Mouse (Mus musculus): Measurements from ENCODE around the gene Papolg.
"Not testable (repeated sequence)": the region's sequence is repeated elsewhere in the genome, so short reads cannot be mapped to it uniquely, and the experiment has no call there.

The Papolg gene

DNA sequence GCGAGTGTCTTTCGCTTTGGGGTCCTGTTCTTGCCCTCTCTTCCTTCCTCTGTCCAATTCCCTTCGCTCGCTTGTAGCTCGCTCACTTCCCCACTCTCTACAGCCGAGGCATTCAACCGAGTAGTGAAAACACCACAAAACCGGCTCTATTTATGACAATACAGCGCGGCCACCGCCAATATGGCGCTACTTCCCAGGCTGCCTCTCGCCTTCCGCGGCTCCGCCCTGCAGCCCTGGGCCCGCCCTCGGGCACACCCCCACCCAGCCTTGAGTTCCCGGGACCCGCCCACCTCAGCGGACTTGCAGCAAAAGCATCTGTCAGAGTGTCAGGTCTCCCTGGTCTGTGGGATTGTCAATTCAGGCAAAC is at the start of gene Papolg:
Gene Papolg (minus strand): TSS at position 194 of the 367 bp plus-strand sequence.
- peak; percentile 89 for DNase-seq

- not testable (repeated sequence) for DNase-seq
Measured at GRCm38 (mm10) chr11:23928146-23928545, 33.1 kb upstream of the Papolg start.

- no peak for DNase-seq
Measured at GRCm38 (mm10) chr11:23927643-23928042, 32.6 kb upstream of the Papolg start.

DNA sequence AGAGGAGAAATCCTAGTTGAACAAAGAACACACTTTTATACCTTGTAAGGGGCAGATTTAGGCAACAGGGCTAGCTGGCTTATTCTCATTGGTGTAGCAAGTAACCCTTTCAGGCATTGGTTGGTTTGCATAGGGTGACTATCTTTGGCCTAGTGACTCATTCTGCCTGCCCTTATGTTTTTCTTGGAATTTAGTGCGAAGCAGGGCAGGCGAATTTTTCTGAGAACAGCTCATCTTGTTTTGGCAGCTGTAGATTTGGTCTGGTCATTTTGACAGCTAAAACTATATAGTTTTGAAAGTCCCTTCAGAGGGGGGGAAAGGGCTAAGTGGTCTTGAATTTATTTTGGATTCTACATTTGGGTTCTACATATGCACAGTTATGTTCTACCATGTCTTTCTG is 18.8 kb upstream of the Papolg start:
- not testable (repeated sequence) for DNase-seq

GRCm38 (mm10) chr11:23903909-23904308 is 8.9 kb upstream of the Papolg start:
- DNase-seq = no peak

GRCm38 (mm10) chr11:23894141-23895059 is 653 bp downstream of the Papolg start:
- no peak for DNase-seq

- no peak for DNase-seq
Measured at GRCm38 (mm10) chr11:23893556-23893955, 1.5 kb downstream of the Papolg start.

GRCm38 (mm10) chr11:23864326-23864725 is 30.7 kb downstream of the Papolg start:
- DNase-seq = no peak

DNA sequence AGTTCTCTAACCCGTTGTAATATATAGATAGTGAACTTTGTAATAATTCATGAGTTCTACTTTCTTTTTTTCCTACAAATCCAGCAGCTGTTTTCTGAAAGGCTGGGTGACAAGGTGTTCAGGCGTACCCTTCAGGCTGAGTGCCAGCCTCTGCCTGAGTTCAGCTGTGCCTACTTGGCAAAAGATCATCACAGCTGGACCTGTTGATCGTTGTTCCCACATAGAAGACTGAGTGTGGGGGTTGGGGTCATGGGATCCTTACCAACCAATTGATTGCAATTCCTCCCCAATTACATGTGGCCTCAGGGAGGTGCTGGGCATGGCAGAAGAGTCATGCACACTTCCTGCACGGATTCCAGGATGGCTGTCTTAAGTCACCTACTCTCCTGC is 38.3 kb downstream of the Papolg start:
- DNase-seq = no peak

- DNase-seq = no peak
Measured at GRCm38 (mm10) chr11:23856054-23856722, 38.9 kb downstream of the Papolg start.

- peak; percentile 61 for DNase-seq
Measured at GRCm38 (mm10) chr11:23855182-23855802, 39.8 kb downstream of the Papolg start.

GRCm38 (mm10) chr11:23853306-23853705 is 41.7 kb downstream of the Papolg start:
- DNase-seq = no peak

DNA sequence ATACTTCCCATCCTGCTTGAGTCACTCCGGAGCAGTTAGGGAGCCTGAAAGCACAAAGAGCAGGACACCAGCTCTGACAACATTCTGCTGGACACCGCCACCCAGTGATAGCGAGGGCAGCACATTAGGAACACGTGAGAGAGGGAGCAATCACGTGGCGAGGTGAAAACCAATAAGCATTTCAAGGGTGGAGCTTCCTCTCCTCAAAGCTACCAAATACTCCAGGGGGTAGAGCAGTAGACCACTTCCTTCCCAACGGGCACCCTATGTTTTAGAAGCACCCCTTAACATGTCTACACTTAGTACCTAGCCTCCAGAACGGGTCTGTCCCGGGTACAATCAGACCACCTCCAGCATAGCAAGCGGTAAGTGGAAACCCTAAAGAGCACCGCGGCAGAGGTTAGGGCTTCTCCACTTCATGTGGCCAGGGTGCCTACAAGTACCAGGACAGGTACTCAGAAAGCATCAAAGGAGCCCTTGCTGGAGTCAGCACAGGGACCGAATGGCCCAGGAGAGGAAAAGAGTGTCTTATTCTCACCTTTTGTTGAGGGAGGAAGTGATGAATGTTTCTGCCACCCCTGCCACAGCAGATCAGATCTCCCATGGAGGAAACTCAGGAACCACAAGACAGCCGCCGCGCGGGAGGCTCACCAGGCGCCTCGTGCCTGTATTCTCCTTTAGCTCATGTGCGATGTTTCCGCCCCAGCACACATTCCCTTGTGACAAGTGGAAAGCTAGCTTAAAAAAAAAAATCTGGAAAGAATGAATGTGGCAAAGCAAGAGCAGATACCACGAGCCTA is 48.8 kb downstream of the Papolg start:
- DNase-seq = no peak

- DNase-seq = no peak
Measured at GRCm38 (mm10) chr11:23823244-23823643, 71.8 kb downstream of the Papolg start.

- DNase-seq = no peak
Measured at GRCm38 (mm10) chr11:23821652-23822051, 73.4 kb downstream of the Papolg start.

DNA sequence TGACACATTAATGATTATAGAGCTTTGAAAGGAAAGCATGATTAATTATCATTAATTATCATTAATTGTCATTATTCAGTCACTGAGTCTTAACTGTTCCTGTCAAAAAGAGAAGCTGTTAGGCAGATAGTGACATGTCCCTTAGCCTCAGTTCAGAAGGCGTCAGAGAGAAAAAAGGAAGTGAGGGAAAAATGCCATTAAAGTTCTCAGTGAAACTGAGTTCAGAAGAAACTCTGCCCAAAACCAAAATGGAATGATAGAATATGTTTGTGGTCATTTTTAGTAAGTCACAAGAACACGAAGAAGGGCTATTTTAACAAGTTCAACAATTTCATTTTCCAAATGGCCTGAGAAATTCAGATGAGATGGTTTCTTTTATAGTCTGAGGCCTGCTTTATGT is 74.1 kb downstream of the Papolg start:
- no peak for DNase-seq

DNA sequence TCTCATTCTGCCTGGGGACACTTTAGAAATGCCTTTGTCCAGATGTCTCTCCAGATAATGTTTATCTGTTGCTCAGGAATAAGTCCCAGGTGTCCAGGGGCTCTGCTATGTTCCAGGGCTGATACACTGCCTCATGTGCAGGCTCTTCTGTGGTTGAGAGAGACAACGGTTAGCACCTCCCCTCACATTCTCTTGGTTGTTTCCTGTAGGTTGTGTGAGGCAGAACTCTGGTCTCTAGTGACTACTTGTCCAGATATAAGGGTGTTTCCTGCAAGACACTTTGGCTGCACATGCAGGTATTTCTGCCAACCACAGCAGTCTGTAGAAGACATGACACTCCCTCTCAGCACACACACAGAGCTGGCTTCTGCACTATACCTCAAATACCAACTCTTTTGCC is 76.3 kb downstream of the Papolg start:
- no peak for DNase-seq

All from cerebellum, adult 9-11 months (tissue).